14 mouse cellular contexts compared by ENCODE assay signal in the genomic region with DNA sequence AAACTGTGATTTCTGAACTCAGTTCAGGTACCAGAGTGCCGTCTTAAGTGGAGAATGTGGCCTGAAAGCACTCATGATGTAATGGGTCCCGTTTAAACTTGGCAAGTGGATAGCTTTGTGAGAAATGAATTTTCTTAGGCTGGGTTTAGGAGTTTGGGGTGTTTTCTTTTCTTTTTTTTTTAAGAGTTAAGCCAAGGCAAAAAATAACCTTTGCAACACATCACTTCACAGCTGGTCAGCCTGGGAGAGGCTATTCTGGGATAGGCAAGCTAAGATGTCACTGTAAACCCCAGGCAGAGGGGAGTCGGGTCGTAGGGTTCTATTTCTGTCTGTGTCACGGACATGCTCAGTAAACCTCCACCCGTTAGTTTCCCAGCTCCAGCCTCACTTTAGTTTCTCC.
DNase-seq lines count a peak whose midpoint lies in the region; ATAC-seq and TF ChIP-seq lines count a peak whose summit lies in the region.
"Had no signal": no experiment of that assay in that cellular context is flagged by ENCODE, and none has a peak within 500 bp of the region (broad histone marks: within the 10 kb centered on the region; RNA-seq: fewer than 3 reads in every experiment).

No protein-coding gene starts in this region.

- H3K4me3 ChIP-seq in gastrocnemius, adult 2 months: no peak overlapping the region
- no peak overlapping the region for H3K4me3 ChIP-seq in lung, embryonic 14.5 days (ENCODE audit: low read depth, low read length)
- no peak overlapping the region for H3K4me3 ChIP-seq in heart, embryonic 13.5 days
- no peak overlapping the region for H3K4me3 ChIP-seq in midbrain, embryonic 16.5 days (ENCODE audit: low read depth, low read length)
- H3K4me3 ChIP-seq: embryonic facial prominence, embryonic 12.5 days; forebrain, embryonic 10.5 days had no signal

- peak; percentile 66 for DNase-seq in gastrocnemius, adult 2 months
- no peak for DNase-seq in gastrocnemius, postnatal 4 days (ENCODE audit: low spot score in 2 of 2)
- no peak for DNase-seq in lung, embryonic 14.5 days
- no peak for DNase-seq in lung, adult 18-20 months
- peak; percentile 42 for DNase-seq in lung, postnatal 25 days (ENCODE audit: low spot score)
- no peak for DNase-seq in c-Kit-positive CD71-positive TER-119-positive erythroid progenitor cells, embryonic 14.5 days (ENCODE audit: low spot score)
- DNase-seq: cerebellum, adult 11-12 months; midbrain, embryonic 14.5 days; right cerebral cortex, adult 18-20 months had no signal

- intact Hi-C loops in gastrocnemius, adult 2 months (cut with DNase I): loop anchor here (5.0 kb wide), 1 partner anchor 40 kb away; no protein-coding TSS in a partner anchor

- peaks cover 32% of the 10 kb centered on the region for H3K4me1 ChIP-seq in lung, embryonic 14.5 days (ENCODE audit: insufficient read depth)
- peaks cover 62% of the 10 kb centered on the region for H3K4me1 ChIP-seq in heart, embryonic 13.5 days
- peaks cover 6% of the 10 kb centered on the region for H3K4me1 ChIP-seq in midbrain, embryonic 16.5 days (ENCODE audit: control insufficient read depth, insufficient read depth, low read length)

- no peaks in the 10 kb centered on the region for H3K27me3 ChIP-seq in lung, embryonic 14.5 days (ENCODE audit: insufficient read depth, low read length)
- H3K27me3 ChIP-seq in heart, embryonic 13.5 days (replicated peaks): no peaks in the 10 kb centered on the region
- H3K27me3 ChIP-seq in midbrain, embryonic 16.5 days (ENCODE audit: control insufficient read depth, insufficient read depth, low read depth, low read length): no peaks in the 10 kb centered on the region
- H3K27me3 ChIP-seq: embryonic facial prominence, embryonic 12.5 days had no signal

- H3K9ac ChIP-seq in lung, embryonic 14.5 days: no peak overlapping the region
- H3K9ac ChIP-seq in heart, embryonic 13.5 days: no peak overlapping the region
- H3K9ac ChIP-seq in midbrain, embryonic 16.5 days (ENCODE audit: low read depth, low read length): no peak overlapping the region
- H3K9ac ChIP-seq: embryonic facial prominence, embryonic 12.5 days had no signal

- TF ChIP-seq CTCF in gastrocnemius, adult 2 months (IDR thresholded peaks at IDR 0.05): no peak
- no peak for TF ChIP-seq CTCF in lung, embryonic 14.5 days (IDR thresholded peaks at IDR 0.05; ENCODE audit: low read depth)

- H3K9me3 ChIP-seq in lung, embryonic 14.5 days (ENCODE audit: low read depth, low read length): no peaks in the 10 kb centered on the region
- H3K9me3 ChIP-seq in heart, embryonic 13.5 days: no peaks in the 10 kb centered on the region
- no peaks in the 10 kb centered on the region for H3K9me3 ChIP-seq in midbrain, embryonic 16.5 days (replicated peaks; ENCODE audit: control insufficient read depth, low read length, poor library complexity, severe bottlenecking)
- H3K9me3 ChIP-seq: embryonic facial prominence, embryonic 12.5 days; forebrain, embryonic 10.5 days had no signal

- peak overlapping the region; percentile 93 for H3K27ac ChIP-seq in gastrocnemius, adult 2 months
- 0 out of 2 replicates have a peak overlapping the region, but pooled peaks have one; percentile 13 for H3K27ac ChIP-seq in lung, embryonic 14.5 days (ENCODE audit: low read depth)
- H3K27ac ChIP-seq in heart, embryonic 13.5 days (replicated peaks): peak overlapping the region; percentile 80
- H3K27ac ChIP-seq in midbrain, embryonic 16.5 days (ENCODE audit: low read length): no peak overlapping the region
- H3K27ac ChIP-seq: embryonic facial prominence, embryonic 12.5 days; forebrain, embryonic 10.5 days had no signal

- no peak overlapping the region for H3K4me2 ChIP-seq in lung, embryonic 14.5 days
- H3K4me2 ChIP-seq in heart, embryonic 13.5 days: no peak overlapping the region
- H3K4me2 ChIP-seq in midbrain, embryonic 16.5 days (ENCODE audit: low read length): no peak overlapping the region
- H3K4me2 ChIP-seq: embryonic facial prominence, embryonic 12.5 days had no signal

- 46% methylated on average over 6 of the region's 6 CpGs for WGBS in lung, embryonic 14.5 days
- WGBS in heart, embryonic 13.5 days: 34% methylated on average over 6 of the region's 6 CpGs
- 89% methylated on average over 6 of the region's 6 CpGs for WGBS in midbrain, embryonic 16.5 days

- ATAC-seq in lung, embryonic 14.5 days (ENCODE audit: insufficient read depth): no peak
- ATAC-seq in heart, embryonic 13.5 days (ENCODE audit: extremely low read depth, insufficient number of reproducible peaks, low FRiP score, low TSS enrichment): no peak
- no peak for ATAC-seq in midbrain, embryonic 16.5 days
- ATAC-seq: inflammation-experienced regulatory T-cells, adult 6 months had no signal

- H3K36me3 ChIP-seq in lung, embryonic 14.5 days (ENCODE audit: insufficient read depth): no peaks in the 10 kb centered on the region
- no peaks in the 10 kb centered on the region for H3K36me3 ChIP-seq in heart, embryonic 13.5 days
- no peaks in the 10 kb centered on the region for H3K36me3 ChIP-seq in midbrain, embryonic 16.5 days (ENCODE audit: control insufficient read depth, insufficient read depth, low read length)
- H3K36me3 ChIP-seq: embryonic facial prominence, embryonic 12.5 days; forebrain, embryonic 10.5 days had no signal

Comparison
In these comparisons a context has a peak if more than half of its experiments do, and no peak if none do; other contexts are left out.
1. DNase-seq: peak in gastrocnemius, adult 2 months (single experiment) and lung, postnatal 25 days (single experiment); none in gastrocnemius, postnatal 4 days (0 of 2), lung, embryonic 14.5 days (single experiment), lung, adult 18-20 months (0 of 2) and c-Kit-positive CD71-positive TER-119-positive erythroid progenitor cells, embryonic 14.5 days (single experiment).